Mouse (Mus musculus) embryonic facial prominence, embryonic 12.5 days (tissue): ENCODE measurements around the gene Rab9b. TPM values are rescaled to one million over a fixed set of nuclear protein-coding genes. Genes with fewer than 3 reads are reported as not detected.

Experiments
- ATAC-seq: fragments of 200-750 bp; cut with Nextera tagmentation; 2 replicates; pipeline ENCODE4 v1.8.0; 2017; ENCODE audit not compliant: insufficient number of reproducible peaks, insufficient read depth, low FRiP score, low TSS enrichment
- H3K27ac ChIP-seq: fragments of 300-500 bp; sonication (generic); 2 replicates; pipeline ENCODE4 v1.5.1; 2016; ENCODE audit warnings: mild to moderate bottlenecking
- H3K27me3 ChIP-seq: fragments of 300-500 bp; sonication (generic); 2 replicates; pipeline ENCODE4 v1.6.1; 2016; ENCODE audit warnings: mild to moderate bottlenecking, moderate library complexity
- H3K36me3 ChIP-seq: fragments of 300-500 bp; sonication (generic); 2 replicates; pipeline ENCODE4 v1.6.1; 2016; ENCODE audit warnings: mild to moderate bottlenecking
- H3K4me1 ChIP-seq: fragments of 300-500 bp; sonication (generic); 2 replicates; pipeline ENCODE4 v1.6.1; 2016
- H3K4me2 ChIP-seq: fragments of 300-500 bp; sonication (generic); replicated peaks from 2 replicates; pipeline ENCODE4 v1.6.1; 2016; ENCODE audit warnings: mild to moderate bottlenecking, moderate library complexity
- H3K4me3 ChIP-seq: fragments of 300-500 bp; sonication (generic); 2 replicates; pipeline ENCODE4 v1.5.1; 2016; ENCODE audit warnings: mild to moderate bottlenecking
- H3K9ac ChIP-seq: fragments of 300-500 bp; sonication (generic); 2 replicates; pipeline ENCODE4 v1.6.1; 2016; ENCODE audit warnings: mild to moderate bottlenecking, moderate library complexity
- H3K9me3 ChIP-seq: fragments of 300-500 bp; sonication (generic); 2 replicates; pipeline ENCODE4 v1.6.1; 2016; ENCODE audit warnings: mild to moderate bottlenecking, moderate library complexity
- WGBS: fragments of 180-500 bp; shearing (Covaris S2); methylation state at CpG from one replicate; pipeline ENCODE4 v1.1.7; 2016; 5-methylcytosine and 5-hydroxymethylcytosine counted together
- polyA plus RNA-seq: library from polyadenylated mRNA; unstranded; fragments of >200 nt; fragmentation: Nextera tagmentation; extraction: Ambion mirVana; gene quantifications from 2 replicates; pipeline ENCODE4 v1.2.1, GENCODE M21; 2016

Gene Rab9b
- 0.83 and 1.1 TPM in 2 replicates for polyA plus RNA-seq

DNA sequence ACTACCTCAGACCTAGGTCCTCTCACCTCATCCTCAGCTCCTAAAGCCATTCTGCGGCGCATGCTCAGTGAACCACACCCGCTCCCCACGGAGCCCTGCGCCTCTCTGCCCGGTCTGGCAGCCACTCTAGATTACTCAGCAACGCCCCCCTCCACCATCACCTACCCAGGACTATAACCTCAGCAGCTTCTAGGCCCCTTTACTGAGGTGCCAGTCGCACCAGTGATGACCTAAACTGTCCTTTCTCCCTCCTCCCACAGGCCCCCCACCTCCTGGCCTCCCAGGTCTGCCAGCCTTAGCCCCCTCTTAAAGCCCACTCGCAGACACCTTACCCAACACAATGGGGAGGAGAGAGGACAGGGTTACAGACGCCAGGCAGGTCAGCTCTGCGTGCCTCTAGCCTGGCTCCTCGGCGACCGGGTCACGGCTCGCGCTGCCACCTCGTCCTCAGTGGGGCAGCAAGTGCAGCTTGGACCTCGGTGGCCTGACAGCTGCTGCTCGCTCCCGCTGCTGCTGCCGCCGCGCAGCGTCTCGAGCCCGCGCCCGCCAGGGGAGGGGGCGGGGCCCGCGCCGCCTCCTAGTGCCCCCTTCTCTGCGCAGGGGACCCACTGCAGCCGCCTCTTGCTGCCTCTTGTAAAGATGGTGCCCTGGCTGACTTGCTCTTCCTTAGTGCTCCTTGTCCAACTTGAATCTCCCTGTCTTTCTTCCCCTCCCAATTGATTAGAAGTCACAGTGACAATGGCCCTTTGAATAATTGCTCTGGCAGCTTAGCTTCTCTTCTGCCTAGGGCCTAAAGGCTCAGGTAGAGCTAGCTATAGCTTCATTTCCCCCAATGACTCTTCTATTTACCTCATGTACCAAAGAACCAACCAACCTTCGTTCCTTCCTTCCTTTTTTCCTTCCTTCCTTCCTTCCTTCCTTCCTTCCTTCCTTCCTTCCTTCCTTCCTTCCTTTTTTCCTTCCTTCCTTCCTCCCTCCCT lies at the start of gene Rab9b:
TSS of gene Rab9b (minus strand) at position 695 of the 980 bp plus-strand sequence.
- peaks cover 8% of the 10 kb centered on the region; the same call in 1 of the 2 replicates for H3K27me3 ChIP-seq
- H3K9ac ChIP-seq: peak within 1 kb of the TSS; percentile 33; the same call in 1 of the 2 replicates
- H3K4me1 ChIP-seq: no peaks in the 10 kb centered on the region
- H3K9me3 ChIP-seq: no peaks in the 10 kb centered on the region
- no peak within 1 kb of the TSS for H3K27ac ChIP-seq
- H3K4me3 ChIP-seq: peak within 1 kb of the TSS; percentile 47
- 14% methylated on average over 30 of the region's 36 CpGs for WGBS
- peak within 1 kb of the TSS; percentile 66 for H3K4me2 ChIP-seq
- peak; percentile 75; the same call in 1 of the 2 replicates for ATAC-seq
- H3K36me3 ChIP-seq: no peaks in the 10 kb centered on the region

DNA sequence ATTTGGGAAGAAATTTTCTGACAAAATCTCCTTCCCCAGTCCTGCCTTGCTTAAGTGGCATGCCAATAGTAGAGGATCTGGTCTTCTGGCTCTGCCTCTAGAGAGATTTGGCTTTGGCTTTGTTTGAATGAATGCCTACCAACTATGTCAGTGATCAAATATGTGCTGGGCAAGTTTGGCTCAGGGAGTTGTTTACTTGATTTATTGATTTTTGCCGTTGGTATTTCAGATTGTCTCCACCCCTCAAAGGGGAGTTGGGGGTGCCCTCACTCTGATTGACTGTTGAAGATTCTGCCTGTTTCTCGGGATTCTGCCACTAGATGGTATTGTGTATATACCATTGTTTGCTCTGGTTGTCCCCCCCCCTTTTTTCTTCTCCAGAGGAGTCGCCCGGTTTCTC lies 35.8 kb upstream of the Rab9b start:
- H3K9me3 ChIP-seq: no peaks in the 10 kb centered on the region
- no peak overlapping the region for H3K4me3 ChIP-seq
- ATAC-seq: no peak
- H3K27ac ChIP-seq: no peak overlapping the region
- 48% methylated on average over 4 of the region's 4 CpGs for WGBS
- no peak overlapping the region for H3K9ac ChIP-seq
- H3K36me3 ChIP-seq: no peaks in the 10 kb centered on the region
- no peak overlapping the region for H3K4me2 ChIP-seq
- H3K27me3 ChIP-seq: no peaks in the 10 kb centered on the region
- no peaks in the 10 kb centered on the region for H3K4me1 ChIP-seq

DNA sequence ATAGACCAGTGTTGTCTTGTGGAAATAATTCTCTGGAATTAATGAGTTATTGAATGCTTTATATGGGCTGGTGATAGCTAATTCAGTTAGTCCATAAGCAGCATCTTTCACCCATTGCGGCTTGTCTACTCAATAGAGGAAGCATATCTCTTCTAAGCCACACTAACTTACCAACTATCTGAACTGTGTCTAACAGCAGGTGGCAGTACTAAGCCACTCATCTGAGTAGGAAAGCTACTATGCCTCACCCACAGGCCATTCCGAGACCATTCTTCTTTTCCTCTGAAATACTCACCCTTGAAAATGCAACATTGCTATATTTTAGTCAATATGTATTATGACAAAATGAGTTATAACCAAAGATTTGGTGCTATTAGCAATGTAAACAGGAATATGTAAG lies 27.2 kb upstream of the Rab9b start:
- no peaks in the 10 kb centered on the region for H3K4me1 ChIP-seq
- H3K36me3 ChIP-seq: no peaks in the 10 kb centered on the region
- no peaks in the 10 kb centered on the region for H3K27me3 ChIP-seq
- no peaks in the 10 kb centered on the region for H3K9me3 ChIP-seq
- H3K9ac ChIP-seq: no peak overlapping the region
- 53% methylated on average over 2 of the region's 2 CpGs for WGBS
- H3K4me3 ChIP-seq: no peak overlapping the region
- ATAC-seq: no peak
- H3K27ac ChIP-seq: no peak overlapping the region
- H3K4me2 ChIP-seq: no peak overlapping the region

DNA sequence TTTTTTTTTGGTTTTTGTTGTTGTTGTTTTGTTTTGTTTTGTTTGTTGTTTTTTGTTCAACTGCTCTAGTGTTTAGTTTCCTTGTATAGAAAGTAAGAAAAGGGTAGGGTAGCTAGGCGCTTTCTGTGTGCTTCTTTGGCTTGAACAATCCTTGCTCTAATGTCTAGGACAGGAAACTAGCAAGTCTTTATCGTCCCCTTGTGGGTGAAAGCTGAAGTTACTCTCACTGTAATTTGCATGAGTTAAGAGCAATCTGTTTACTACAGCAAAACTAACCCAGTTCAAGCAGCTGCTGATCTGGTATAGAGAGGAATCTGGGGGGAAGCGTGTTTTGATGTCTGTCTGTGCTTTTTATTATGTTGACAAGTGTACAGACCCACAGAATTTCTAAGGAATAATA lies 18.3 kb downstream of the Rab9b start:
- no peak overlapping the region for H3K4me2 ChIP-seq
- WGBS: 32% methylated on average over 3 of the region's 3 CpGs
- no peaks in the 10 kb centered on the region for H3K9me3 ChIP-seq
- no peaks in the 10 kb centered on the region for H3K4me1 ChIP-seq
- H3K9ac ChIP-seq: no peak overlapping the region
- H3K27me3 ChIP-seq: no peaks in the 10 kb centered on the region
- no peak for ATAC-seq
- no peak overlapping the region for H3K4me3 ChIP-seq
- no peak overlapping the region for H3K27ac ChIP-seq
- H3K36me3 ChIP-seq: no peaks in the 10 kb centered on the region

DNA sequence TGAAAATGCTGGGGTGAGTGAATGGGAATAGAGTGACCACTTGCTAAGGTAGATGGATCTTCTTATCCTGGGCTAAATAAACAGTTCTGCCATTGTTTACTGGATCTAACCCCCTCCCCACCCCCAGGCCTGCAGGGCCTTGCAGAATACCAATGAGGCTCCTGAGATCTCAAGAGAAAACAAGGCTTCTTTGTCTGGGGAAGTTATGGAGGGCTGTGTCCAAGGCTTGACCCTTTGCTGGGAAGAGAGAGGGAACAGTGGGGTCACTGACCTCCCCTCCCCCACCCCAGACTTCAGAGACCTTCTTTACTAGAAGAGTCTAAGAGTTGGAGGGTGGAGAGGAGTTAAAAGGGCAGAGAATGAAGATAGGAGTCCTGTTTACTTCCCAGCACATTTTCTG lies 39.9 kb downstream of the Rab9b start:
- no peaks in the 10 kb centered on the region for H3K36me3 ChIP-seq
- no peak overlapping the region for H3K4me3 ChIP-seq
- no peaks in the 10 kb centered on the region for H3K4me1 ChIP-seq
- H3K4me2 ChIP-seq: no peak overlapping the region
- H3K27ac ChIP-seq: no peak overlapping the region
- no peak for ATAC-seq
- H3K9ac ChIP-seq: no peak overlapping the region
- no peaks in the 10 kb centered on the region for H3K9me3 ChIP-seq
- H3K27me3 ChIP-seq: no peaks in the 10 kb centered on the region; the same call in 1 of the 2 replicates

DNA sequence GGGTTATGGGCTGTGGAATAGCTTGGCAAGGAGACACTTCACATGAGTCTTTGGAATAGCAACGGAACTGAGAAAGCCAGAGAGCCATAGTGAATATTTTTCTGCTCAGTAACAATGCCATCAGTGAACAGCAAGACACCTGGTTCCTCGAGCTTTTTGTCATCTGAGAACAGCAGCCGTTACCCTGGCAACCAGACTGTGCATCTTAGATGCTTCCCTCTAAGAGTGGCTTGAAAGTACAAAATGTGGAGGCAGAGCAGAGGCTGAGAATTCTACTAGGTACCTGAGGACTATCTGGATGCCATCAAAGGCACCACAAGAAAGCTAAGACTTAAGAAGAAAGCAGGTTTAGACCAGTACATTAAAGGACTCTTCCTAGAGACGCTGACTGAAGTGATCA lies 43.5 kb downstream of the Rab9b start:
- no peak overlapping the region for H3K4me3 ChIP-seq
- no peak for ATAC-seq
- no peaks in the 10 kb centered on the region for H3K9me3 ChIP-seq
- no peaks in the 10 kb centered on the region for H3K36me3 ChIP-seq
- H3K27me3 ChIP-seq: no peaks in the 10 kb centered on the region
- no peak overlapping the region for H3K27ac ChIP-seq
- 59% methylated on average over 4 of the region's 4 CpGs for WGBS
- no peaks in the 10 kb centered on the region for H3K4me1 ChIP-seq
- no peak overlapping the region for H3K9ac ChIP-seq
- H3K4me2 ChIP-seq: no peak overlapping the region

DNA sequence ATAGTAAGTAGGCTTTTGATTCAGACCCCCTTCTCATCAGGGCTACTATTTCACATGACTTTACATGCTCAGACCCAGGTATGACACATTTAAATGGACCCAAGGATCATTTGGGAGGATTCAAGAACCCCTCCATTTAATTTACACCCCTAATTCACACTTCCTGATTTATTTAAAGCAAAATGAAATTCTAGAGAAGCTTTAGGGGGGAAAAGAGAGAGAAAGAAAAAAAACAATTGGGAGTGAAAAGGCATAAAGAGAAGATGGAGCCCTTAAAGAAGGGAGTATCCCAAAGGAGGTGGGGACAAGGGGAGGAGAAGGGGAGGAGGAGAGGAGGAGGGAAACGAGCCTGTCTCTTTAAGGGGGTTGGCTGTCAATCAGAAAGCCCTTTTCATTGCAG lies 46.2 kb downstream of the Rab9b start, which contains the start of gene Plp1:
TSS of gene Plp1 (plus strand) at position 301 of the 400 bp plus-strand sequence.
- no peak within 1 kb of the TSS for H3K27ac ChIP-seq
- no peaks in the 10 kb centered on the region for H3K36me3 ChIP-seq
- no peaks in the 10 kb centered on the region for H3K27me3 ChIP-seq
- H3K4me2 ChIP-seq: no peak within 1 kb of the TSS
- no peak within 1 kb of the TSS for H3K9ac ChIP-seq
- H3K9me3 ChIP-seq: no peaks in the 10 kb centered on the region
- H3K4me3 ChIP-seq: no peak within 1 kb of the TSS
- ATAC-seq: no peak
- 47% methylated on average over 1 of the region's 1 CpGs for WGBS
- H3K4me1 ChIP-seq: no peaks in the 10 kb centered on the region

DNA sequence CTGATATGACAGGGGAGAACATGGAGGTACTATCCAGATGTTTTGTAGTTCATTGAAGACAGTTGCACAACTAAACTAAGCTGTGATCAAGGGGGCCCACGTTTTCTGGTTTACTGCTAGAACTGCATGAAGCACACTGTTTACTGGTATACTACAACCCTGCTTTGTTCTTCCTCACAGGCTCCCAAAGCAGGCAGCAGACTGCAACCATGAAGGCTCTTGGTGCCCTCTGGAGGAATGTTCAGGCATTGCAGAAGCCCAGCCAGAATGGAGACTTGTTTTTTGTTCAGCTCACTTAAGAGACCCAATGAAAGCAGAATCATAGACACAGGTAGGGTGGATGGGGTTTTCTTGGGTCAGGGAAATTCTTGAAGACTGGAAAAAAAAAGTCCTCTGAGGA lies 48.3 kb downstream of the Rab9b start:
- no peaks in the 10 kb centered on the region for H3K9me3 ChIP-seq
- H3K27ac ChIP-seq: no peak overlapping the region
- no peaks in the 10 kb centered on the region for H3K4me1 ChIP-seq
- no peak overlapping the region for H3K4me3 ChIP-seq
- no peaks in the 10 kb centered on the region for H3K36me3 ChIP-seq
- no peak overlapping the region for H3K4me2 ChIP-seq
- 21% methylated on average over 1 of the region's 1 CpGs for WGBS
- ATAC-seq: no peak
- no peaks in the 10 kb centered on the region for H3K27me3 ChIP-seq
- H3K9ac ChIP-seq: no peak overlapping the region

DNA sequence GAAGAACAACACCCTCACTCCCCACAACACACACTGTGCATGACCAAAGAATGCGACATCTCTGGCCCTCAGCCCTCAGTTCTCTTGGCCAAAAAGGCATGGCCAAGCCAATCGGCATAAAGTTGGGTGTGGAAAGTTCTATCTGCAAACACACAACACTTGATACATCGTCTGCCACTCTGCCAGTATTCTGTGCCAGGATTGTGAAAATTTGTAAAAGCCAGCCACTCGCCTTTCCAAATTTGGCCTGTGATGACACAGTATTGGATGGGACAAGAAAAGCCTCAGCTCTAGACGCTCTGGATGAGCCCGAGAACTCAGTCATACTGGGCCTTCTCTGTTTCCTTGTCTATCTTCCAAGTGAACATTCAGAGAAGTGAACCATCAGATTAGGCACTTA lies 48.8 kb downstream of the Rab9b start:
- Histone ChIP-seq H3K27ac (no peak overlapping the region), H3K9ac (no peak overlapping the region), H3K4me1 (no peaks in the 10 kb centered on the region), H3K27me3 (no peaks in the 10 kb centered on the region), H3K9me3 (no peaks in the 10 kb centered on the region), H3K4me3 (no peak overlapping the region), H3K36me3 (no peaks in the 10 kb centered on the region), H3K4me2 (no peak overlapping the region)
- no peak for ATAC-seq
- WGBS: 91% methylated on average over 6 of the region's 6 CpGs

Other genes starting within 250 kb of the Rab9b start
- 11.0 and 11.6 TPM in 2 replicates for gene Tceal1, start 160.8 kb downstream of the Rab9b start, polyA plus RNA-seq
- 595 and 635 TPM in 2 replicates for gene Morf4l2, start 125.1 kb downstream of the Rab9b start, polyA plus RNA-seq
- 0.11 TPM in 1 of 2 replicates, not detected in the other for gene Glra4, start 88.6 kb downstream of the Rab9b start, polyA plus RNA-seq
- 15.0 and 16.3 TPM in 2 replicates for gene Plp1, start 46.1 kb downstream of the Rab9b start, polyA plus RNA-seq
- gene H2bfm, start 58.6 kb upstream of the Rab9b start, polyA plus RNA-seq: not detected in 2 replicates
- gene Tmsb15b2, start 106.7 kb upstream of the Rab9b start, polyA plus RNA-seq: 105 and 108 TPM in 2 replicates
- gene Tmsb15l, start 108.1 kb upstream of the Rab9b start, polyA plus RNA-seq: 7.0 and 11.5 TPM in 2 replicates
- gene Tmsb15b1, start 108.1 kb upstream of the Rab9b start, polyA plus RNA-seq: 35.6 and 45.5 TPM in 2 replicates
- 51.7 and 55.0 TPM in 2 replicates for gene Zcchc18, start 124.4 kb upstream of the Rab9b start, polyA plus RNA-seq
- 12.5 and 16.6 TPM in 2 replicates for gene Slc25a53, start 169.5 kb upstream of the Rab9b start, polyA plus RNA-seq
- gene Fam199x, start 180.8 kb upstream of the Rab9b start, polyA plus RNA-seq: 11.8 and 14.0 TPM in 2 replicates